Mouse (Mus musculus) heart, embryonic 14.5 days (tissue): ENCODE measurements around the gene Eva1a. TPM values are rescaled to one million over a fixed set of nuclear protein-coding genes. Genes with fewer than 3 reads are reported as not detected.

Experiments used
- ATAC-seq: fragments of 200-750 bp; cut with Nextera tagmentation; 2 replicates; pipeline ENCODE4 v1.8.0; 2017; ENCODE audit warnings: low read depth, moderate TSS enrichment; ENCODE audit not compliant: insufficient number of reproducible peaks, insufficient read depth, low FRiP score
- H3K27ac ChIP-seq, 2 experiments: fragments of 200-500 bp in 1 of 2; fragments of 300-500 bp in 1 of 2; sonication (generic) in 1 of 2; replicated peaks in 1 of 2; 2 replicates each; pipeline ENCODE4 v1.5.1; 2012 to 2014; ENCODE audit warnings: low read depth in 2 of 2, low read length in 2 of 2, control low read depth in 1 of 2, mild to moderate bottlenecking in 1 of 2, mixed read lengths in 1 of 2; ENCODE audit not compliant: control insufficient read depth in 1 of 2, insufficient read depth in 1 of 2
- H3K27me3 ChIP-seq: fragments of 300-500 bp; sonication (generic); 2 replicates; pipeline ENCODE4 v1.6.1; 2014; ENCODE audit warnings: mild to moderate bottlenecking, low read length, control low read depth; ENCODE audit not compliant: control insufficient read depth, insufficient read depth
- H3K36me3 ChIP-seq: fragments of 300-500 bp; sonication (generic); 2 replicates; pipeline ENCODE4 v1.6.1; 2014; ENCODE audit warnings: mild to moderate bottlenecking, control low read depth, low read length, mixed read lengths; ENCODE audit not compliant: control insufficient read depth, insufficient read depth
- H3K4me1 ChIP-seq, 2 experiments: fragments of 200-500 bp in 1 of 2; fragments of 300-500 bp in 1 of 2; sonication (generic) in 1 of 2; 2 replicates each; pipeline ENCODE4 v1.6.1; 2012 to 2014; ENCODE audit warnings: low read length in 2 of 2, control low read depth in 1 of 2, mixed read lengths in 1 of 2; ENCODE audit not compliant: control insufficient read depth in 2 of 2, insufficient read depth in 2 of 2
- H3K4me2 ChIP-seq: fragments of 300-500 bp; sonication (generic); 2 replicates; pipeline ENCODE4 v1.6.1; 2014; ENCODE audit warnings: mild to moderate bottlenecking, low read length
- H3K4me3 ChIP-seq, 2 experiments: fragments of 200-500 bp in 1 of 2; fragments of 300-500 bp in 1 of 2; sonication (generic) in 1 of 2; 2 replicates each; pipeline ENCODE4 v1.5.1; 2012 to 2014; ENCODE audit warnings: low read length in 2 of 2, mild to moderate bottlenecking in 2 of 2, control low read depth in 1 of 2, low read depth in 1 of 2, moderate library complexity in 1 of 2; ENCODE audit not compliant: control insufficient read depth in 1 of 2, insufficient read depth in 1 of 2
- H3K9ac ChIP-seq: fragments of 300-500 bp; sonication (generic); 2 replicates; pipeline ENCODE4 v1.6.1; 2014; ENCODE audit warnings: mild to moderate bottlenecking, low read length
- H3K9me3 ChIP-seq: fragments of 300-500 bp; sonication (generic); 2 replicates; pipeline ENCODE4 v1.6.1; 2016; ENCODE audit warnings: low read length, control low read depth; ENCODE audit not compliant: control insufficient read depth
- WGBS: fragments of 180-500 bp; shearing (Covaris S2); extraction: QIAGEN DNeasy Blood & Tissue Kit; methylation state at CpG from one replicate; pipeline ENCODE4 v1.1.7; 2014; 5-methylcytosine and 5-hydroxymethylcytosine counted together
- polyA plus RNA-seq: library from polyadenylated mRNA; unstranded; fragments of >200 nt; fragmentation: Nextera tagmentation; extraction: Ambion mirVana; gene quantifications from 2 replicates; pipeline ENCODE4 v1.2.1, GENCODE M21; 2014

The Eva1a gene
- polyA plus RNA-seq, 1 experiment from 2014 or later = 5.7 TPM

DNA sequence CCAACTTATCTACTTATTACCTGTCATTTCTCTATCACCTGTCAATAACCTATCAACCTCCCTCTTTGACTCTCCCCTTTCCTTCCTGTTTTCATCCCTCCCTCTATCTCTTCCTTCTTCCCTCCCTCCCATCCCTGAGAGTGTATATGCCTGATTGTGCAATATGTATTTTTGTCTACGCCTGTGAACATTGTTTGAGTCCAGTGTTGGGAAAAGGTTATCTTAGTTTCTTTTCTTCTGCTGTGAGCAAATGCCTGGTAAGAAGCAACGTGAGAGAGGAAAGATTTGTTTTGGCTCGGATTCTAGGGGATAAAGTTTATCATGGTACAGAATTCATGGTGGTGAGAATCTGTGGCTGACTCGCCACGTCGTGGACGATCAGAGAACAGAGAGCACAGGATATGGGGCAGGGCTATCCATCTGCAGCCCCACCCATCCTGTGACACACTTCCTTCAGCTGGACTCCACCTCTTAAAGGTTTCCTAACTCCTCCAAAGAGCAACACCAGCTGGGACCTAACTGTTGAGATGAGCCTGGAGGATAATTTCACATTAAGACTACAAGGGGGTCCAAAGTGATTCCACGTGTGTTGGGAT, 44.6 kb downstream of the Eva1a start:
- H3K9ac ChIP-seq = no peak overlapping the region
- H3K4me2 ChIP-seq = no peak overlapping the region
- no peak; the same call in 1 of the 2 replicates for ATAC-seq
- H3K27ac ChIP-seq = peak overlapping the region; percentile 53 to 72; a peak in 2 of 4 replicates
- H3K9me3 ChIP-seq = peaks cover 5% of the 10 kb centered on the region
- WGBS = 56% methylated on average over 8 of the region's 8 CpGs
- H3K4me1 ChIP-seq = no peaks in the 10 kb centered on the region
- no peak overlapping the region for H3K4me3 ChIP-seq
- H3K36me3 ChIP-seq = no peaks in the 10 kb centered on the region
- no peaks in the 10 kb centered on the region for H3K27me3 ChIP-seq

DNA sequence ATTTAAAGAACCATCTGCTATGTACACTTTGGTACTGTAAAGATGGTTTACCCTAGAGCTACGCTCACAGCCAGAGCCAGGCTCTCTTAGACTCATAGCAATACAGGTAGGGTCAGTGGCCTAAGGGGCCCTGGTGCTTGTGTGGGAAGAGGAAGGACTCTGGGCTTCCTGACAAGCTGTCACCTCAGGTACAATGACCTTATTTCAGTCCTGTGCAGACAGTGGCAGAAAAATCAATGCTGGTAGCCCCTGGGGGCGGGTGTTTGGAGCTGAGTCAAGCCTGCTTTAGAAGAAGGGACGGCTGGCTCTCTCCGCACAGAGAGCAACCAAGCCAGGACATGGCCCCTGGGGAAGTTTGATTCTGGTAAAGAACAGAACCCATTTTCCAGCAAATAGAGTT, 47.3 kb downstream of the Eva1a start:
- ATAC-seq = no peak
- no peak overlapping the region for H3K4me3 ChIP-seq
- H3K9ac ChIP-seq = no peak overlapping the region
- 76% methylated on average over 4 of the region's 4 CpGs for WGBS
- H3K27ac ChIP-seq = no peak overlapping the region
- H3K36me3 ChIP-seq = no peaks in the 10 kb centered on the region
- no peaks in the 10 kb centered on the region for H3K27me3 ChIP-seq
- H3K4me1 ChIP-seq = peaks cover 0 to 2% of the 10 kb centered on the region in 2 experiments; a peak in 1 of 4 replicates
- no peak overlapping the region for H3K4me2 ChIP-seq
- peaks cover 5% of the 10 kb centered on the region for H3K9me3 ChIP-seq

DNA sequence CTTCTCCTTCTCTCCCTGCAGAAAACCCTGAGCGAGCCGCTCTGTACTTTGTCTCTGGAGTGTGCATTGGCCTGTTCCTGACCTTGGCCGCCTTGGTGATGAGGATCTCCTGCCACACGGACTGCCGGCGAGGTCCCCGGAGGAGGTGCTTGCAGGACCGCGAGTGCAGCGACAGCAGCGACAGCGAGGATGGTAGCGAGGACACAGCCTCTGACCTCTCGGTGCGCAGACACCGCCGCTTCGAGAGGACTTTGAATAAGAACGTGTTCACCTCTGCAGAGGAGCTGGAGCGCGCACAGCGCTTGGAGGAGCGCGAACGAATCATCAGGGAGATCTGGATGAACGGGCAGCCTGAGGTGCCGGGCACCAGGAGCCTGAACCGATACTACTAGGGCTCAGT, 50.9 kb downstream of the Eva1a start:
- ATAC-seq = no peak
- Histone ChIP-seq H3K4me1 (peaks cover 0 to 2% of the 10 kb centered on the region in 2 experiments; a peak in 1 of 4 replicates), H3K9ac (peak overlapping the region; percentile 26; the same call in 1 of the 2 replicates), H3K9me3 (peaks cover 1% of the 10 kb centered on the region; the same call in 1 of the 2 replicates), H3K4me2 (peak overlapping the region; percentile 69), H3K4me3 (peak overlapping the region; percentile 29 to 39), H3K27ac (no peak overlapping the region), H3K36me3 (no peaks in the 10 kb centered on the region), H3K27me3 (no peaks in the 10 kb centered on the region)
- WGBS = 9% methylated on average over 28 of the region's 28 CpGs

DNA sequence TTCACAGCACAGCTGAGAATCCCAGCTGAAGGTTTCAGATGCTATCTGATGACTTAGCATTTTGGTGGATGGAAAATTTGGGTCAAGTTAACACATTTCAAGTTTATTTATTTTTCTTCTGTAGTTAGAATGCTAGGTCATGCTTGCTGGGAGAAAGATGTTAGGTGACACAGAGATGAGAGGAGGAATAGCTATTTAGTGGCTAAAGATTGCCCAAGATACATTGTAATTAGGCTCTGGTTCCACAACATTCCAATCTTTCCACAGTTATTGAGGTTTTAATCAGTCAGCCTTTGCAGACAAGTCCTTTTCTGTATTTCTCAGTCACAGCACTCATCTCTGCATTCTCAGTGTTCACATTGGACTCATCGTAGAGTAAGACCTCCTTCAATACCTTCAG, 56.9 kb downstream of the Eva1a start:
- Histone ChIP-seq H3K9me3 (no peaks in the 10 kb centered on the region), H3K9ac (no peak overlapping the region), H3K27ac (no peak overlapping the region), H3K4me2 (no peak overlapping the region), H3K36me3 (no peaks in the 10 kb centered on the region), H3K4me3 (no peak overlapping the region), H3K4me1 (no peaks in the 10 kb centered on the region), H3K27me3 (no peaks in the 10 kb centered on the region)
- no peak for ATAC-seq
- 93% methylated on average over 1 of the region's 1 CpGs for WGBS

DNA sequence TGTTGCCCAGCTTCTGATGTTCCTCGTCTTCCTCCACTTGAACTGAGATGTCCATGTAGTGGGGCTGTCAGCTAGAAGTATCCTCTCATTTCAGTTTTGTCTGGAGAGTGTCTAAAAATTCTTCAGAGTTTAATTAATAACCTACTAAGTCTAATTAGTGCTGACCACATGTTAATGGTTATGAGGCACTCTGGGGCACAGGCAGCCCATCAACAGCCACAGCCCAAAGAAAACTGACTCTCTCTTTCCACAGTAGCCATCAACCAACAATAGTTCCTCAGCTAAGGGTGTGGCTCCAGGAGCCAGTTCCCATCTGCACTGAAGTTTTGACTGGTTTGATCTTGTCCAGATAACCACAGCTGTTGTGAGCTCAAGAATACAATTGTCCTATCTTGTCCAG, 57.6 kb downstream of the Eva1a start:
- H3K4me1 ChIP-seq = no peaks in the 10 kb centered on the region
- H3K27ac ChIP-seq = no peak overlapping the region
- H3K4me2 ChIP-seq = no peak overlapping the region
- H3K9me3 ChIP-seq = no peaks in the 10 kb centered on the region
- no peaks in the 10 kb centered on the region for H3K27me3 ChIP-seq
- no peak overlapping the region for H3K4me3 ChIP-seq
- 88% methylated on average over 1 of the region's 1 CpGs for WGBS
- no peaks in the 10 kb centered on the region for H3K36me3 ChIP-seq
- H3K9ac ChIP-seq = no peak overlapping the region
- no peak for ATAC-seq

DNA sequence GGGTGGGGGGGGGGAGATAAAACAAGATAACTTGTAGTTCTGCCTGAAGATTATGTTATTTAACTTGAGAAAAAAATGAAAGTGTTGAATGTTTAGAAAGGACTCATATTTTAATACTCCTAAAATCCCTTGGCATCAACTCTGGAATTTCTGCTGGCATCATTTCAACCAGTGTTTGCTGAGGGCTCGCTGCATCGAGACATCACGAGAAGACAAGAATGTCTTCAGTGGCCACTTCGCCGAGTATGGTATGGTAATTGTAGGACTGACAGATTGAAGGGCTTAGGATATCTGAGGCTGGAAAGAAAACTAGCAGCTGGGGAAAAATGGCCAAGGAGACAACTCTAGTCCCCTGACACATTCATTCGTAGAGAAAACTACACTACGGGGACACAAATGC, 69.6 kb downstream of the Eva1a start:
- 57% methylated on average over 7 of the region's 7 CpGs for WGBS
- H3K9me3 ChIP-seq = no peaks in the 10 kb centered on the region
- no peak overlapping the region for H3K4me2 ChIP-seq
- ATAC-seq = no peak
- H3K27me3 ChIP-seq = 0 out of 2 replicates have a peak, but pooled peaks cover 4% of the 10 kb centered on the region
- no peak overlapping the region for H3K4me3 ChIP-seq
- no peak overlapping the region for H3K27ac ChIP-seq
- peaks cover 0 to under 1% of the 10 kb centered on the region in 2 experiments; a peak in 1 of 4 replicates for H3K4me1 ChIP-seq
- H3K9ac ChIP-seq = no peak overlapping the region
- no peaks in the 10 kb centered on the region for H3K36me3 ChIP-seq

DNA sequence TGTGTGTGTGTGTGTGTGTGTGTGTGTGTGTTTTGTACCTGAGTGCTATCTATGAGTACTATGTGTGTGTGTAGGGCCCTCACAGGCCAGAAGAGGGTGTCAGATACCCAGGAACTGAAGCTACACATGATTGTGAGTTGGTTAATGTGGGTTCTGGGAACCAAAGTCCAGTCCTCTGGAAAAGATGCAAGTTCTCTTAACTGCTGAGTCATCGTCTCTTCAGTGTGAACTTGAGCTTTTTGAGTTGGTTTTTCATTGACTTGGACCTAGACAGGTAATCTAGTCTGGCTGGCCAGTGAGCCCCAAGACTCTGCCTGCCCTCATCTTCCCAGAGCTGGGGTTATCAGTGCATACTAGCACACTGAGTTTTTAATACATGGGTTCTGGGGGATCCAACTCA, 70.3 kb downstream of the Eva1a start:
- no peak for ATAC-seq
- 86% methylated on average over 1 of the region's 1 CpGs for WGBS
- 0 out of 2 replicates have a peak, but pooled peaks cover 4% of the 10 kb centered on the region for H3K27me3 ChIP-seq
- H3K27ac ChIP-seq = no peak overlapping the region
- no peaks in the 10 kb centered on the region for H3K9me3 ChIP-seq
- H3K9ac ChIP-seq = no peak overlapping the region
- H3K4me2 ChIP-seq = no peak overlapping the region
- H3K4me1 ChIP-seq = peaks cover 3 to 6% of the 10 kb centered on the region in 2 experiments
- no peak overlapping the region for H3K4me3 ChIP-seq
- H3K36me3 ChIP-seq = no peaks in the 10 kb centered on the region

DNA sequence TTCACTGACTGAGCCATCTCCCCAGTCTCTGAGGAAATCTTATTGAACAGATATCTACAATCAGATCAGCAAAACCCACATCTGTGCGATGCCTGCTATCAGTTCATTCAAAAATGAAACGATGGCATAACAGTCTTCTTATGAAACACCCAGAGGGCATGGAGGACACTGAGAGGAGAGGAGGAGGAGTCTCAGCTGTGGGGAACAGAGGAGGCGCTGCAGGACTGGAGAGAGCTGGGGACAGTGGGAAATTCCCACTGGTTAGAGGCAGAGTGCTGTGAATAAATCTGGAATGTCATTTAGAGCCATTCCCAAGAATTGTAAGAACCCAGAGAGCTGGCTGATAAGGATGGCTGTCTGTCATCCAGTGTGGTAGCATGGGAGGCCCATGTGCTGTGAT, 70.7 kb downstream of the Eva1a start:
- H3K27ac ChIP-seq = no peak overlapping the region
- no peak overlapping the region for H3K4me2 ChIP-seq
- H3K9ac ChIP-seq = no peak overlapping the region
- 55% methylated on average over 3 of the region's 3 CpGs for WGBS
- no peak for ATAC-seq
- peaks cover 4 to 7% of the 10 kb centered on the region in 2 experiments for H3K4me1 ChIP-seq
- no peaks in the 10 kb centered on the region for H3K9me3 ChIP-seq
- 0 out of 2 replicates have a peak, but pooled peaks cover 4% of the 10 kb centered on the region for H3K27me3 ChIP-seq
- no peak overlapping the region for H3K4me3 ChIP-seq
- no peaks in the 10 kb centered on the region for H3K36me3 ChIP-seq
